Mouse (Mus musculus): ENCODE data around the gene Lcn5. TPM values are rescaled to one million over a fixed set of nuclear protein-coding genes. Genes with fewer than 3 reads are reported as not detected.

Lcn5 gene
- polyA plus RNA-seq, 1 experiment from 2014 or later: not detected

Other genes starting within 250 kb of the Lcn5 start
- 0.96 and 1.2 TPM in 2 replicates for gene Fut7, start 234.7 kb upstream of the Lcn5 start, polyA plus RNA-seq (2015; fragmentation: Nextera tagmentation; extraction: Ambion mirVana)
- gene Abca2, start 229.2 kb upstream of the Lcn5 start, polyA plus RNA-seq (2015; fragmentation: Nextera tagmentation; extraction: Ambion mirVana): 1.3 and 1.8 TPM in 2 replicates
- gene Clic3, start 201.1 kb upstream of the Lcn5 start, polyA plus RNA-seq (2015; fragmentation: Nextera tagmentation; extraction: Ambion mirVana): 0.54 and 0.63 TPM in 2 replicates
- gene Paxx, start 196.9 kb upstream of the Lcn5 start, polyA plus RNA-seq (2015; fragmentation: Nextera tagmentation; extraction: Ambion mirVana): 10.1 TPM in 2 replicates
- 0.35 and 0.71 TPM in 2 replicates for gene Ptgds, start 187.9 kb upstream of the Lcn5 start, polyA plus RNA-seq (2015; fragmentation: Nextera tagmentation; extraction: Ambion mirVana)
- gene Lcn12, start 164.0 kb upstream of the Lcn5 start, polyA plus RNA-seq (2015; fragmentation: Nextera tagmentation; extraction: Ambion mirVana): not detected in 2 replicates
- gene Fbxw5, start 157.2 kb upstream of the Lcn5 start, polyA plus RNA-seq (2015; fragmentation: Nextera tagmentation; extraction: Ambion mirVana): 23.8 and 24.7 TPM in 2 replicates
- 90.7 and 105 TPM in 2 replicates for gene C8g, start 156.2 kb upstream of the Lcn5 start, polyA plus RNA-seq (2015; fragmentation: Nextera tagmentation; extraction: Ambion mirVana)
- gene Traf2, start 111.0 kb upstream of the Lcn5 start, polyA plus RNA-seq (2015; fragmentation: Nextera tagmentation; extraction: Ambion mirVana): 13.0 and 13.3 TPM in 2 replicates
- gene Edf1, start 100.1 kb upstream of the Lcn5 start, polyA plus RNA-seq (2015; fragmentation: Nextera tagmentation; extraction: Ambion mirVana): 190 and 194 TPM in 2 replicates
- 2.9 and 7.2 TPM in 2 replicates for gene Mamdc4, start 83.1 kb upstream of the Lcn5 start, polyA plus RNA-seq (2015; fragmentation: Nextera tagmentation; extraction: Ambion mirVana)
- 31.2 and 34.4 TPM in 2 replicates for gene Phpt1, start 82.7 kb upstream of the Lcn5 start, polyA plus RNA-seq (2015; fragmentation: Nextera tagmentation; extraction: Ambion mirVana)
- gene Ajm1, start 76.2 kb upstream of the Lcn5 start, polyA plus RNA-seq (2015; fragmentation: Nextera tagmentation; extraction: Ambion mirVana): 0.07 TPM in 1 of 2 replicates, not detected in the other
- gene Rabl6, start 49.4 kb upstream of the Lcn5 start, polyA plus RNA-seq (2015; fragmentation: Nextera tagmentation; extraction: Ambion mirVana): 17.5 and 19.9 TPM in 2 replicates
- gene Ccdc183, start 40.3 kb upstream of the Lcn5 start, polyA plus RNA-seq (2015; fragmentation: Nextera tagmentation; extraction: Ambion mirVana): 0.02 and 0.05 TPM in 2 replicates
- 9.0 and 10.5 TPM in 2 replicates for gene Tmem141, start 35.9 kb upstream of the Lcn5 start, polyA plus RNA-seq (2015; fragmentation: Nextera tagmentation; extraction: Ambion mirVana)
- gene Fcna, start 29.9 kb upstream of the Lcn5 start, polyA plus RNA-seq (2015; fragmentation: Nextera tagmentation; extraction: Ambion mirVana): 86.7 and 88.1 TPM in 2 replicates
- gene Lcn8, start 4.8 kb upstream of the Lcn5 start, polyA plus RNA-seq (2015; fragmentation: Nextera tagmentation; extraction: Ambion mirVana): not detected in 2 replicates
- not detected in 2 replicates for gene Lcn6, start 18.8 kb downstream of the Lcn5 start, polyA plus RNA-seq (2015; fragmentation: Nextera tagmentation; extraction: Ambion mirVana)
- not detected in 2 replicates for gene Lcn10, start 24.8 kb downstream of the Lcn5 start, polyA plus RNA-seq (2015; fragmentation: Nextera tagmentation; extraction: Ambion mirVana)
- not detected in 2 replicates for gene Obp2a, start 42.1 kb downstream of the Lcn5 start, polyA plus RNA-seq (2015; fragmentation: Nextera tagmentation; extraction: Ambion mirVana)
- 6.9 and 7.4 TPM in 2 replicates for gene Bmyc, start 48.8 kb downstream of the Lcn5 start, polyA plus RNA-seq (2015; fragmentation: Nextera tagmentation; extraction: Ambion mirVana)
- gene Obp2b, start 79.1 kb downstream of the Lcn5 start, polyA plus RNA-seq (2015; fragmentation: Nextera tagmentation; extraction: Ambion mirVana): not detected in 2 replicates
- not detected in 2 replicates for gene Lcn3, start 107.6 kb downstream of the Lcn5 start, polyA plus RNA-seq (2015; fragmentation: Nextera tagmentation; extraction: Ambion mirVana)
- not detected in 2 replicates for gene Lcn11, start 119.1 kb downstream of the Lcn5 start, polyA plus RNA-seq (2015; fragmentation: Nextera tagmentation; extraction: Ambion mirVana)
- gene Gm13539, start 124.3 kb downstream of the Lcn5 start, polyA plus RNA-seq (2015; fragmentation: Nextera tagmentation; extraction: Ambion mirVana): not detected in 2 replicates
- not detected in 2 replicates for gene Glt6d1, start 157.9 kb downstream of the Lcn5 start, polyA plus RNA-seq (2015; fragmentation: Nextera tagmentation; extraction: Ambion mirVana)
- not detected in 2 replicates for gene Lcn9, start 165.2 kb downstream of the Lcn5 start, polyA plus RNA-seq (2015; fragmentation: Nextera tagmentation; extraction: Ambion mirVana)
- not detected in 2 replicates for gene Sohlh1, start 189.3 kb downstream of the Lcn5 start, polyA plus RNA-seq (2015; fragmentation: Nextera tagmentation; extraction: Ambion mirVana)
- gene Kcnt1, start 205.8 kb downstream of the Lcn5 start, polyA plus RNA-seq (2015; fragmentation: Nextera tagmentation; extraction: Ambion mirVana): not detected in 2 replicates